Comparison of ENCODE assay signal across 19 mouse cellular contexts in the genomic region with DNA sequence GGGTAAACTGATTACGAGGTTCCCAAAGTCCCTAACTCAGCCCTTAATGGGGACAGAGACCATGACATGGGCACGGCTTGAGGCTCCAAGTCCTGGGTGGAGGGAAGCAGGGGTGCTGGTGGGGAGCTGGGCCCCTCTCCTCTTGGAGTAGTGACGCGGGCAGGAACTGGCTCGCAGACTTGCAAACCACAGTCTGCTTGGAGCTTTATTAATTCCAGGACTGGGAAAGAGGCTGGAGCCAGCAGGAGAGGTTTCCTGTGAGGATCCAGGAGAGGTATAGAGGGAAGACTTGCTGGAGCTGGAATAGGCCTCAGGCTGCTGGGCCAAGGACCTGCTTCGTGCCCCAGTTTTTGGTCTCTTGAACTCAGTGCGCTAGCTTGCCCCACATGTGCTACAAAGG. TPM values are rescaled to one million over a fixed set of nuclear protein-coding genes. Genes with fewer than 3 reads are reported as not detected.
DNase-seq lines count a peak whose midpoint lies in the region; ATAC-seq lines count a peak whose summit lies in the region.
"Had no signal": no experiment of that assay in that cellular context is flagged by ENCODE, and none has a peak within 500 bp of the region (broad histone marks: within the 10 kb centered on the region; RNA-seq: fewer than 3 reads in every experiment).

No protein-coding gene starts in this region.

- no peaks in the 10 kb centered on the region for H3K36me3 ChIP-seq in embryonic facial prominence, embryonic 14.5 days (ENCODE audit: control insufficient read depth, insufficient read depth, low read length)
- H3K36me3 ChIP-seq in limb, embryonic 12.5 days: no peaks in the 10 kb centered on the region
- H3K36me3 ChIP-seq: forebrain, embryonic 12.5 days; heart, embryonic 12.5 days; hindbrain, embryonic 13.5 days had no signal

- intact Hi-C loops in heart, postnatal 14 days (cut with DNase I): no loop called here

- no peaks in the 10 kb centered on the region for H3K27me3 ChIP-seq in embryonic facial prominence, embryonic 14.5 days (replicated peaks; ENCODE audit: control insufficient read depth, insufficient read depth, low read length)
- H3K27me3 ChIP-seq in limb, embryonic 12.5 days: peaks cover 11% of the 10 kb centered on the region

- no peak for ATAC-seq in embryonic facial prominence, embryonic 14.5 days (ENCODE audit: low read depth)
- no peak for ATAC-seq in limb, embryonic 12.5 days (ENCODE audit: insufficient number of reproducible peaks, insufficient read depth, low FRiP score, low TSS enrichment, low read depth)
- ATAC-seq: forebrain, embryonic 16.5 days had no signal

- peaks cover 38% of the 10 kb centered on the region for H3K4me1 ChIP-seq in embryonic facial prominence, embryonic 14.5 days (ENCODE audit: control insufficient read depth, insufficient read depth, low read length)
- peaks cover 33% of the 10 kb centered on the region for H3K4me1 ChIP-seq in limb, embryonic 12.5 days (replicated peaks)

- H3K9me3 ChIP-seq in embryonic facial prominence, embryonic 14.5 days (ENCODE audit: control insufficient read depth, low read length): no peaks in the 10 kb centered on the region
- H3K9me3 ChIP-seq in limb, embryonic 12.5 days: no peaks in the 10 kb centered on the region
- H3K9me3 ChIP-seq: forebrain, embryonic 12.5 days; heart, embryonic 12.5 days; hindbrain, embryonic 13.5 days had no signal

- no peak overlapping the region for H3K4me2 ChIP-seq in embryonic facial prominence, embryonic 14.5 days (ENCODE audit: low read depth, low read length)
- H3K4me2 ChIP-seq in limb, embryonic 12.5 days: no peak overlapping the region
- H3K4me2 ChIP-seq: forebrain, embryonic 12.5 days; heart, embryonic 12.5 days; hindbrain, embryonic 13.5 days had no signal

- DNase-seq in heart, adult 11 months: peak; percentile 88
- DNase-seq in heart, postnatal 14 days: no peak
- DNase-seq in embryonic facial prominence, embryonic 14.5 days (ENCODE audit: low spot score): peak; percentile 80
- no peak for DNase-seq in cerebellum, adult 9-10 months
- DNase-seq in thymus, postnatal 36 days: no peak
- DNase-seq in thymus, postnatal 0 days (ENCODE audit: low spot score): no peak
- DNase-seq: adrenal gland, postnatal 10 days; cerebellum, adult 11 months; cerebellum, adult 8-10 months; cerebellum, postnatal 25 days; gastrocnemius, postnatal 14 days; heart, postnatal 4 days had no signal

- WGBS in embryonic facial prominence, embryonic 14.5 days: 52% methylated on average over 7 of the region's 7 CpGs
- 65% methylated on average over 7 of the region's 7 CpGs for WGBS in limb, embryonic 12.5 days

- peak overlapping the region; percentile 87 for H3K27ac ChIP-seq in embryonic facial prominence, embryonic 14.5 days (replicated peaks; ENCODE audit: low read depth, low read length)
- peak overlapping the region; percentile 64; the same call in 1 of the 2 replicates for H3K27ac ChIP-seq in limb, embryonic 12.5 days
- H3K27ac ChIP-seq: forebrain, embryonic 12.5 days; hindbrain, embryonic 13.5 days had no signal

- no peak overlapping the region for H3K4me3 ChIP-seq in embryonic facial prominence, embryonic 14.5 days (ENCODE audit: low read depth, low read length)
- no peak overlapping the region for H3K4me3 ChIP-seq in limb, embryonic 12.5 days (replicated peaks)
- H3K4me3 ChIP-seq: forebrain, embryonic 12.5 days; heart, embryonic 12.5 days; hindbrain, embryonic 13.5 days had no signal

- H3K9ac ChIP-seq in embryonic facial prominence, embryonic 14.5 days (ENCODE audit: low read depth, low read length): peak overlapping the region; percentile 11; the same call in 1 of the 2 replicates
- no peak overlapping the region for H3K9ac ChIP-seq in limb, embryonic 12.5 days (replicated peaks)
- H3K9ac ChIP-seq: forebrain, embryonic 12.5 days; heart, embryonic 12.5 days; hindbrain, embryonic 13.5 days had no signal

RNA-seq across cellular contexts. Expression of a gene that starts 3.3 kb away (rescaled TPM):
- total RNA-seq in heart, postnatal 14 days (2021): 100 to 1,000 TPM; 409 to 606 TPM
- polyA plus RNA-seq in embryonic facial prominence, embryonic 14.5 days (2014; fragmentation: Nextera tagmentation; extraction: Ambion mirVana): 152 and 188 TPM in 2 replicates
- 12.4 and 12.9 TPM in 2 replicates for polyA plus RNA-seq in limb, embryonic 12.5 days (2016; fragmentation: Nextera tagmentation; extraction: Ambion mirVana)
- 12.4 and 96.1 TPM in 2 replicates for polyA plus RNA-seq in thymus, postnatal 0 days (2015; fragmentation: Nextera tagmentation; extraction: Ambion mirVana)
- total RNA-seq: MEL had no signal
- polyA plus RNA-seq: C2C12 had no signal

Comparison
In these comparisons a context has a peak if more than half of its experiments do, and no peak if none do; other contexts are left out.
1. DNase-seq: peak in heart, adult 11 months (single experiment) and embryonic facial prominence, embryonic 14.5 days (single experiment); none in heart, postnatal 14 days (0 of 2), cerebellum, adult 9-10 months (single experiment), thymus, postnatal 36 days (0 of 2) and thymus, postnatal 0 days (single experiment).